Mouse (Mus musculus) G1E-ER4 (cell line): ENCODE data around the gene Polr3c. TPM values are rescaled to one million over a fixed set of nuclear protein-coding genes. Genes with fewer than 3 reads are reported as not detected.

Experiments
- GATA1 ChIP-seq: IDR thresholded peaks from one replicate; pipeline ENCODE4 v1.8.0; 2012; ENCODE audit warnings: low read length, inconsistent platforms
- polyA plus RNA-seq: library from polyadenylated mRNA; stranded (reverse); fragments of >175 nt; gene quantifications from 2 replicates; pipeline ENCODE4 v1.2.3, GENCODE M21; 2012

Gene Polr3c
- polyA plus RNA-seq, 1 experiment: 8.5 TPM

- TF ChIP-seq GATA1: no peak
These were observed 58.9 kb downstream of the Polr3c start for GRCm38 (mm10) chr3:96668424-96669067.

- no peak for TF ChIP-seq GATA1
These were observed 60.1 kb downstream of the Polr3c start for GRCm38 (mm10) chr3:96667316-96667715.

- TF ChIP-seq GATA1: no peak
These were observed 60.5 kb downstream of the Polr3c start for GRCm38 (mm10) chr3:96666916-96667315.

- no peak for TF ChIP-seq GATA1
These were observed 63.8 kb downstream of the Polr3c start for GRCm38 (mm10) chr3:96663432-96664239.

GRCm38 (mm10) chr3:96662731-96663316 is 64.6 kb downstream of the Polr3c start:
- TF ChIP-seq GATA1: no peak

Other genes with a start within 250 kb of the Polr3c start
- not detected in 2 replicates for gene Hfe2, start 202.5 kb downstream of the Polr3c start, polyA plus RNA-seq
- 9.6 and 10.6 TPM in 2 replicates for gene Txnip, start 169.7 kb downstream of the Polr3c start, polyA plus RNA-seq
- gene Gm16253, start 150.6 kb downstream of the Polr3c start, polyA plus RNA-seq: not detected in 2 replicates
- gene Polr3gl, start 133.4 kb downstream of the Polr3c start, polyA plus RNA-seq: 9.8 and 14.7 TPM in 2 replicates
- 0.03 TPM in 1 of 2 replicates, not detected in the other for gene Ankrd34a, start 131.0 kb downstream of the Polr3c start, polyA plus RNA-seq
- gene Lix1l, start 126.5 kb downstream of the Polr3c start, polyA plus RNA-seq: 0.70 and 0.92 TPM in 2 replicates
- gene Rbm8a, start 97.7 kb downstream of the Polr3c start, polyA plus RNA-seq: 51.9 and 144 TPM in 2 replicates
- 3.1 and 4.7 TPM in 2 replicates for gene Pex11b, start 92.3 kb downstream of the Polr3c start, polyA plus RNA-seq
- 0.16 TPM in 1 of 2 replicates, not detected in the other for gene Gm42957, start 92.2 kb downstream of the Polr3c start, polyA plus RNA-seq
- 0.15 and 0.18 TPM in 2 replicates for gene Itga10, start 82.0 kb downstream of the Polr3c start, polyA plus RNA-seq
- gene Ankrd35, start 57.5 kb downstream of the Polr3c start, polyA plus RNA-seq: not detected in 2 replicates
- gene Pias3, start 31.2 kb downstream of the Polr3c start, polyA plus RNA-seq: 13.0 and 16.2 TPM in 2 replicates
- gene Nudt17, start 19.1 kb downstream of the Polr3c start, polyA plus RNA-seq: 0.18 and 0.29 TPM in 2 replicates
- gene Rnf115, start within 50 bp of the Polr3c start, polyA plus RNA-seq: 18.9 and 25.4 TPM in 2 replicates
- gene Pdzk1, start 101.7 kb upstream of the Polr3c start, polyA plus RNA-seq: 0.02 TPM in 1 of 2 replicates, not detected in the other
- gene Cd160, start 101.7 kb upstream of the Polr3c start, polyA plus RNA-seq: not detected in 2 replicates
- 0.03 and 0.05 TPM in 2 replicates for gene Gja5, start 177.1 kb upstream of the Polr3c start, polyA plus RNA-seq
- gene Gpr89, start 177.7 kb upstream of the Polr3c start, polyA plus RNA-seq: 1.9 and 2.9 TPM in 2 replicates
- not detected in 2 replicates for gene Gja8, start 198.4 kb upstream of the Polr3c start, polyA plus RNA-seq